Mouse (Mus musculus) small intestine, adult 2 months (tissue): ENCODE results near the gene Itgav. TPM values are rescaled to one million over a fixed set of nuclear protein-coding genes. Genes with fewer than 3 reads are reported as not detected.

Source experiments
- H3K27ac ChIP-seq: fragments of 200-500 bp; 2 replicates; pipeline ENCODE4 v1.5.1; 2012; ENCODE audit warnings: low read depth, low read length, control low read depth, inconsistent platforms; ENCODE audit not compliant: insufficient read depth
- H3K27me3 ChIP-seq: fragments of 200-500 bp; 2 replicates; pipeline ENCODE4 v1.6.1; 2012; ENCODE audit warnings: mild to moderate bottlenecking, moderate library complexity, low read length, inconsistent platforms; ENCODE audit not compliant: control insufficient read depth, insufficient read depth
- H3K36me3 ChIP-seq: fragments of 200-500 bp; 2 replicates; pipeline ENCODE4 v1.6.1; 2012; ENCODE audit warnings: mild to moderate bottlenecking, low read length, control low read depth, inconsistent platforms; ENCODE audit not compliant: control insufficient read depth, insufficient read depth
- H3K4me1 ChIP-seq: fragments of 200-500 bp; 2 replicates; pipeline ENCODE4 v1.6.1; 2012; ENCODE audit warnings: low read length, inconsistent platforms, mixed read lengths; ENCODE audit not compliant: control insufficient read depth, insufficient read depth, insufficient read length
- H3K4me3 ChIP-seq: fragments of 200-500 bp; 2 replicates; pipeline ENCODE4 v1.5.1; 2012; ENCODE audit warnings: low read depth, mild to moderate bottlenecking, control low read depth, inconsistent platforms, low read length, moderate library complexity
- CTCF ChIP-seq: fragments of 200-500 bp; IDR thresholded peaks from 2 replicates; pipeline ENCODE4 v1.5.1; 2012; ENCODE audit warnings: low read depth, mild to moderate bottlenecking, control low read depth, inconsistent platforms, low read length, moderate library complexity, mixed read lengths; ENCODE audit not compliant: insufficient replicate concordance, insufficient read length; ENCODE audit errors: extremely low read depth
- POLR2A ChIP-seq: fragments of 200-500 bp; IDR thresholded peaks from 2 replicates; pipeline ENCODE4 v1.6.1; 2012; ENCODE audit warnings: low read depth, mild to moderate bottlenecking, control low read depth, inconsistent platforms, low read length, moderate library complexity
- WGBS: fragments of 180-500 bp; shearing (Covaris S2); methylation state at CpG from one replicate; pipeline ENCODE4 v1.1.7; 2018; 5-methylcytosine and 5-hydroxymethylcytosine counted together
- polyA plus RNA-seq: library from polyadenylated mRNA; depleted of rRNA; stranded (reverse); fragments of >200 nt; gene quantifications from 2 replicates; pipeline ENCODE4 v1.2.3, GENCODE M21; 2012; rRNA removed

The Itgav gene
- polyA plus RNA-seq, 1 experiment, result 43.9 TPM

- no peaks in the 10 kb centered on the region for H3K4me1 ChIP-seq
- H3K27me3 ChIP-seq, result no peaks in the 10 kb centered on the region
- 71% methylated on average over 5 of the region's 5 CpGs for WGBS
- no peak overlapping the region for H3K27ac ChIP-seq
- H3K36me3 ChIP-seq, result no peaks in the 10 kb centered on the region
- TF ChIP-seq CTCF, result no peak
- no peak for TF ChIP-seq POLR2A
- no peak overlapping the region for H3K4me3 ChIP-seq
Observed at GRCm38 (mm10) chr2:83825161-83825560, 101.0 kb downstream of the Itgav start.

DNA sequence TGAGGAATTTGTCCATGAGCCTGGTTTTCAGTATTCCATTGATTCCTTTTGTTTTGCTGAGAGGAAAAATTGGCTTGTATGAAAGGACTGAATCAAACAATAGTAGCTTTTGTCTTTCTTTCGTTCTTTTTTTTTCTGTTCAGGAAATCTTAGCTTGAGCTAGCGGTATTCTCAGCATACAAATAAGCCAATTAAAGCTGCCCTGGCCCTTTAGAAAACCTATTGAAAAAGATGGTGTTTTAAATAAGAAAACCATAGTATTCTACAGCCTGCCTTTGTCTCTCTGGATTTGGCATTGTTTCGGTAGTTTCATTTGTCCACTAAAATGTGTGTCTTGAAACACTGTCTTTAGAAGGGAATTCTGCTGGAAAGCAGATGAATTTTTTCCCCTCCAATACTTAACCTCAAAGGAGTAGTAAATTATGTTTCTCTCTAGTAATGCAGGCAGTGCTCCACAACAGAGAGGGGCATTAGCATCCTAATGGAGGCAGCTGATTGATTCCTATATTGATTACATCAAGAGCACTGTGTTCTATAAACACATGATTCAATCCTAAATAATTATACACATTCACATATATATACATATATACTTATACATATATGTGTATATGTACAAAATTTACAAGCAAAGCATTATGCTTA is 104.8 kb downstream of the Itgav start:
- no peaks in the 10 kb centered on the region for H3K36me3 ChIP-seq
- TF ChIP-seq POLR2A (no peak), CTCF (no peak)
- no peaks in the 10 kb centered on the region for H3K27me3 ChIP-seq
- no peaks in the 10 kb centered on the region for H3K4me1 ChIP-seq
- no peak overlapping the region for H3K4me3 ChIP-seq
- no peak overlapping the region for H3K27ac ChIP-seq
- WGBS, result 80% methylated on average over 3 of the region's 3 CpGs

- Histone ChIP-seq H3K27ac (no peak overlapping the region), H3K4me3 (no peak overlapping the region), H3K4me1 (no peaks in the 10 kb centered on the region), H3K36me3 (no peaks in the 10 kb centered on the region), H3K27me3 (no peaks in the 10 kb centered on the region)
- no peak for TF ChIP-seq POLR2A
- no peak for TF ChIP-seq CTCF
- 71% methylated on average over 4 of the region's 4 CpGs for WGBS
Observed at GRCm38 (mm10) chr2:83832903-83833302, 108.7 kb downstream of the Itgav start.

GRCm38 (mm10) chr2:83835313-83836070 is 111.3 kb downstream of the Itgav start:
- Histone ChIP-seq H3K4me3 (no peak overlapping the region), H3K27ac (no peak overlapping the region), H3K27me3 (no peaks in the 10 kb centered on the region), H3K4me1 (no peaks in the 10 kb centered on the region), H3K36me3 (no peaks in the 10 kb centered on the region)
- WGBS, result 75% methylated on average over 10 of the region's 10 CpGs
- no peak for TF ChIP-seq CTCF
- TF ChIP-seq POLR2A, result no peak

GRCm38 (mm10) chr2:83848495-83848894 is 124.3 kb downstream of the Itgav start:
- Histone ChIP-seq H3K4me3 (no peak overlapping the region), H3K36me3 (no peaks in the 10 kb centered on the region), H3K4me1 (no peaks in the 10 kb centered on the region), H3K27me3 (no peaks in the 10 kb centered on the region), H3K27ac (no peak overlapping the region)
- WGBS, result 76% methylated on average over 3 of the region's 3 CpGs
- TF ChIP-seq CTCF, result no peak

GRCm38 (mm10) chr2:83853423-83853822 is 129.2 kb downstream of the Itgav start:
- Histone ChIP-seq H3K27ac (no peak overlapping the region), H3K4me3 (no peak overlapping the region), H3K4me1 (no peaks in the 10 kb centered on the region), H3K27me3 (no peaks in the 10 kb centered on the region), H3K36me3 (no peaks in the 10 kb centered on the region)
- WGBS, result 85% methylated on average over 10 of the region's 10 CpGs
- no peak for TF ChIP-seq POLR2A

GRCm38 (mm10) chr2:83856236-83856635 is 132.0 kb downstream of the Itgav start:
- no peaks in the 10 kb centered on the region for H3K4me1 ChIP-seq
- H3K36me3 ChIP-seq, result no peaks in the 10 kb centered on the region
- 49% methylated on average over 4 of the region's 4 CpGs for WGBS
- H3K27me3 ChIP-seq, result no peaks in the 10 kb centered on the region
- no peak overlapping the region for H3K4me3 ChIP-seq
- no peak for TF ChIP-seq POLR2A
- no peak for TF ChIP-seq CTCF
- no peak overlapping the region for H3K27ac ChIP-seq

Other genes starting within 250 kb of the Itgav start
- gene Zc3h15, start 80.0 kb upstream of the Itgav start, polyA plus RNA-seq, result 3.0 and 4.1 TPM in 2 replicates
- gene Fam171b, start 88.2 kb downstream of the Itgav start, polyA plus RNA-seq, result 0.14 and 0.39 TPM in 2 replicates
- gene Zswim2, start 216.8 kb downstream of the Itgav start, polyA plus RNA-seq, result not detected in 2 replicates
- not detected in 2 replicates for gene Gm13698, start 231.3 kb downstream of the Itgav start, polyA plus RNA-seq
- not detected in 2 replicates for gene Gm13693, start 237.1 kb downstream of the Itgav start, polyA plus RNA-seq
- not detected in 2 replicates for gene Gm13695, start 242.9 kb downstream of the Itgav start, polyA plus RNA-seq
- not detected in 2 replicates for gene Gm13696, start 248.7 kb downstream of the Itgav start, polyA plus RNA-seq